Mouse (Mus musculus) neural tube, embryonic 10.5 days (tissue): ENCODE measurements around the gene Armc5.
A peak's percentile ranks its signal among the peaks of the same experiment; 100 is the strongest.

Experiments used
- DNase-seq: peaks from one replicate; pipeline ENCODE4 v3.0.0-alpha.2; 2017; ENCODE audit warnings: low spot score; ENCODE audit errors: extremely low spot score

Armc5 gene

DNA sequence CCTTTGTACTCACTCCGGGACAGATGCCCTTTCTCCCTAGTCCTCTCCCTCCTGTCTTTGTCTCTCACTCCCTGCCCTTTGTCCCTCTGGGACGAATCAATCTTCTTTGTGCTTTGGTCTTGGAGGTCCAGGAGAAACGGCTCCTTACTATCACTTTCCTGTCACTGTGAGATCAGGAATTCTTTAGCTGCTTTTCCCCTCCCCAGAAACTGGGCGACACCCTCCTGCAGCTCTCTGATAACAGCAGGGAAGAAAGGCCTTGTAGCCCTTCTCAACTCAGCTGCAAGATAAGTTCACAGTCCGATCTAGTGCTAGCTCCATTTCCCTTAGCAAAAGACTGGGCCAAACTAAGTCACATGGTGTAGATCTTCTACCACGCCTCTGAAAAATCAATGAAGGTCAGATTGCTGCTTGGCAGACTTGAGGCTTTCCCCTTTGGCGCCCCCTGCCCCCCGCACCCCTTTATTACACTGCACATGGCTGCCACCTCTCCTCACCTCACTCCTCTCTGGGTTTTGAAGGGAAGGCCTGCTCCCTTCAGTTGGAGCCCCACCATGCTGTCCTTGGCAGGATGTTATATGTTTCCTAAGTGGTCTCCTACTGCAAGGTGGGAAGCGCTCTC lies 51.9 kb downstream of the Armc5 start:
- peak; percentile 40 for DNase-seq
